Mouse (Mus musculus): ENCODE data around the gene Grem1.

Gene Grem1

DNA sequence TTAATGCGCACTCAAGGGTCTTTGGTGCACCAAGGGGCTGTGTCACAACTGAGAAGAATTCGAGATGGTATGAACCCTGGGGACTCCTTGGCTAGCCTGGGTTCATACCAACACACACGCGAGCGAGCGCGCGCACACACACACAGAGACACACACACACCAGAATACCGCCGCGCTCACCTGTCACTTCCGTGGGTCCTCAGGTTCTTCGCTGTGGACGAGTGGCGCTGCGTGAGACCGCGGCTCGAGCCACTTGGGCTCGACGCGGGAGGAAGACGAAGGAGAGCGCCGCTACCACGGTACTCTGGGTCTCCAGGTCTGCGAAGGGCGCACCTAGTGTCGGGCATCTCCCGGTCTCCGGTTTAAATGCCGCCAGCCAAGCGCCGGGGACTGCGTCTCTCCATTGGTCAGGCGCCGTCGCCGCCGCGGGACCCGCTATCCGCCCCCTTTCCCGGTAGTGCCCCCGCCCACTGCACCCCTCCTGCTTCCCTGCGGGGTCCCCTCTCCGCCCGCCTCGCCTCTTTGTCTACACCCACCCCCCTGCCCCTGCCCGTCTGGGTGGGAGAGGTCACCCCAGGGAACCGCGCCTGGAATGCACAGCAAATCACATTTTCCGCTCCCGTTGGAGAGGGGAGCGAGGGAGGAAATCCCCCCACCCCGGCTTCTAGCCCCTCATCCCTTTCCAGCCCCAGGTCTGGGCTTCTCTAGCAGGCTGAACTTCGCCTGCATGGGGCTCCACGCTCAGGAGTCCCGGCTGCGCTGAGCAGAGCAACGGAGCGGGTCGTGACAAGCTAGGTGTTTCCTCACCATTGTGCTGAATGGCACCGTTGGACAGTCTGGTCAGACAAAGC lies at the start of gene Grem1:
Gene Grem1 (minus strand): TSS at position 336 of the 851 bp plus-strand sequence.
- peak; percentile 76 for DNase-seq

DNA sequence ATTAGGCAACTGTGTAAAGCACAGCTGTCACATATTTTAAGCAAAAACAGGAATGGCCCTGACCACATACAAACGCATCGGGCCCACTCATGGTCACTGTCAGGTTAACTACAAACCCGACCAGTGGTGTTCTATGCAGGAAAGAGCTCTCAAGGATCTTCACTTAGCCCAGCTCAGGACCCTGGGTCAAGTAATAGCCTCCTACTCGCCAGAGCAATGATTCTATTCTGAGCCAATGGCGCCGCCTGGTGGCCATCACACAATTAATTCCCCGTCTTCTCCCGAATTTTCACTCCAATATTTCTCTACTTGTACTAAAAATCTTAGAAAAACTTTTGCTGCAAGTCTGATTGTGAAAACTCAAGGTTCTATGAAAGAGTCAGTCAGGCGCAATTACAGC lies 49.2 kb upstream of the Grem1 start:
- DNase-seq = peak; percentile 88

DNA sequence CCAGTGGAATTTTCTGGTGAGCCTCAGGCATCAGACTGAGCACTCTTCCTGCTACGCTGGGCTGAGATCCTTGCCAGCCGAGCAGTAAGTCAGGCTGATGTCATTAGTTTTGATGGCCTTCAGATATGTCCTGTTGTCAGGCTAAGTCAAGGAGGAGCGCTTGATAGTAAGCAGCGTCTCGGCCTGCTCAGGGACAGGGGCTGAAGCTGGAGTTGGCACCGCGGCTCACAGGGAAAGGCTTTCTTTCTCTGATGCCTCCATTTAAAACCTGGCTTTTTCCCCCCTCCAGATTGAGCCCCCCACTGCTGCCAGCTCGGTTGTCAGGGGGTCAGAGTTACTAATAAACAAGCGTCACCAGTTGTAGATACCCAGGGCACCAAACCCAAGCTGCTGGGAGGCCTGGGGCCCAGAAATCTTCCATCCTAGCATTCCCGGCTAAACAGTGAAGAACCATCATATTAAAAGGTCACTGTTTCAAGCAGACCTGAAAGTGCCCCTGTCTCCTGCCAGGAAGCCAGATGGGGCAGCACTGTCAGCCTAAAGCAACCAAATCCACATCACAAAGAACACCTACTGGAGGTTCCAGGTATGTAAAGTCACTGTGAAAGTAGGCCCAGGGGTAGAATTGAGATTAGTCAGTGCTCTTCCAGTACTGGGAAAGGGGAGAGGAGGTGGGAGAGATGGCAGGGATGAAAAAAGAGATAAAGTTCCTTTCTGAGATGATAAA lies 48.6 kb upstream of the Grem1 start:
- peak; percentile 67 for DNase-seq

- DNase-seq = peak; percentile 44
Observed at GRCm38 (mm10) chr2:113805765-113806164, 47.3 kb upstream of the Grem1 start.

DNA sequence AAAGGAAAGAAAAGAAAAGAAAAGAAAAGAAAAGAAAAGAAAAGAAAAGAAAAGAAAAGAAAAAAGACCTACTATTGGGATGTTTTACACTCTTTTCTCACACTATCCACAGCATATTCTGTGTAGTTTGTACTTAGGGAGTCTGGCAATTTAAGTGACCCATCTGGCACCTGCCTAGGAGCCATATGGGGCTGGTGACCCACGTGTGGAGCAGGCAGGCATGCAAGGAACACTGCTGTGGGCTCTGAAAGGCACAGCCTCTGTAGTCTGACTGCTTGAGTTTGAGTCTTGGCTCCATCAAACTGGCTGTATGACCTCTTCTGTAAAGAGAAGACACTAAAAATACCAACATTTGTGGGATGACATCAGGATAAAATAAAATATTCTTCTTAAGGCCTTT lies 45.3 kb upstream of the Grem1 start:
- peak; percentile 18 for DNase-seq

GRCm38 (mm10) chr2:113800846-113801245 lies 42.4 kb upstream of the Grem1 start:
- peak; percentile 73 for DNase-seq

- DNase-seq = peak; percentile 67
Observed at GRCm38 (mm10) chr2:113798605-113799004, 40.2 kb upstream of the Grem1 start.

GRCm38 (mm10) chr2:113795186-113795585 lies 36.7 kb upstream of the Grem1 start:
- peak; percentile 15 for DNase-seq

- no peak for DNase-seq
Observed at GRCm38 (mm10) chr2:113793521-113793920, 35.1 kb upstream of the Grem1 start.

- DNase-seq = peak; percentile 55
Observed at GRCm38 (mm10) chr2:113788821-113789387, 30.5 kb upstream of the Grem1 start.

DNA sequence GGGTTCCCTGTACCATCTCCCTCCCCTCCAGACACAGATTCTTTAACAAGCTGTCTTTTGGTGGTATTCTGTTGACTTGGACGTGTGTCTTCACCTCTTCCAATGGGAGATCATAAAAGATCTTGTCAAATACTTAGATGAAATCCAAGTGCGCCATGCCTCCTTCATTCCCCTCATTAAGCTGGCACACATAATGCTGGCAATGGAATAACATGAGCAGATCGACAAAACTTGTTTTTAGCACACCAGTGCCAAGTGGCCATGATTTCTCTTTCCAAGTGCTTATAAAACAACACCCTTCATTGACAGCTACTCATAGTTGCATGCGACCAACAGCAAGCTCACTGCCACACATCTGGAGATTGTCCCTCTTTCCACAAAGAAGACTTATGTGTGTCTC lies 29.4 kb upstream of the Grem1 start:
- DNase-seq = peak; percentile 53

DNA sequence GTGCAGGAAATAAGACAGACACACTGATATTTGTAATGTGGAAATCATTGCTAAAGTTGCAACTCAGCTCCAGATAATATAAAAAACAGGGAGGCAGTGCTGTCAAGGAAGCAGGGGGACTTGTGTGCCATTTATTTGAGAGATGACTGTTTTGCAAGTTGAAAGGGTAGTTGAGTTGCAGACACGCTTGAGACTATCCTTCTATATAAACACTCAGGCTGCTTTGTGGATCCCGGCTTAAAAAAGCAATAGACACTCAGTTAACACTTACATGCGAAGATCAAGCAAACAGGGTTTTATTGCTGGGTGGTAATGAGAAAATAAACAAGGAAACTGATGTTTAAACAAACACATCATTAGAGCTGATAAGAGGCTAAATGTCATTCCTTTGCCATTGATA lies 26.4 kb upstream of the Grem1 start:
- peak; percentile 21 for DNase-seq

DNA sequence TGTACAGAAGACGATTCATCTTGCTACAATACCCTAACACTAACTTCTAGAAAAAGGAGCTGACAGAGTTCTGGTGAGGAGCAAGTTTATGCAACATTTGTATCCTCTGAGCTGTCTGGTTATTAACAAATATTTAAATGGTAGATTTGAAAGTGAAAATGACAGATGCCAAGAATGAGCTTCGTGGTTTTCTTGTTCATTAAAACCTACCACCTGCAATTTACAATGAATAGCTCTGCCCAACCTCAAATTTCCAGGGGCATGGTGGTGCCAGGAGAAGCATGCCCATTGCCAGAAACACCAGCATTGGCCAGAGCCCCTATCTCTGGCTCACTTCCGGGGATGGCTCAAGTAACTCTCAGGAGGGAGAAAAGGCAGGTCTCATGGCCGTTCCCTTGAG lies 23.1 kb upstream of the Grem1 start:
- no peak for DNase-seq

DNA sequence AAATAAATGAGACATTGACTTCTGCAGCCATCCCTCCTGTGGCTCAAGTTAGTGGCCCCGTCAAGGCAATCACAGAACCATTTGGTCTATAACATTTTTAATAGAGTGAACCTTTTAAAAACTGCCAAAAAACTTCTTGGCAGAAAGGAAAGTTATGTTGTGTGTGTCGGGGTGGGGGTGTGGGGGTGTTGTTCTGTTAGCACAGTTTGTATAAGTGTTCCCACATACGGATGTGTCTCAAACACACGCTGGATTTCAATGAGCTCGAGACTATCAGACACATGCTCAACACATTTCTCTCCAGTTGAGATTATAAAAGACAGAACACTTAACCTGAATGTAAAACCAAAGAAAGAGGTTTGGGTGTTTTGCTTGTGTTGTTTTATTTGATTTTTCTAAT lies 22.7 kb upstream of the Grem1 start:
- DNase-seq = no peak

GRCm38 (mm10) chr2:113779336-113779735 lies 20.9 kb upstream of the Grem1 start:
- DNase-seq = peak; percentile 62

DNA sequence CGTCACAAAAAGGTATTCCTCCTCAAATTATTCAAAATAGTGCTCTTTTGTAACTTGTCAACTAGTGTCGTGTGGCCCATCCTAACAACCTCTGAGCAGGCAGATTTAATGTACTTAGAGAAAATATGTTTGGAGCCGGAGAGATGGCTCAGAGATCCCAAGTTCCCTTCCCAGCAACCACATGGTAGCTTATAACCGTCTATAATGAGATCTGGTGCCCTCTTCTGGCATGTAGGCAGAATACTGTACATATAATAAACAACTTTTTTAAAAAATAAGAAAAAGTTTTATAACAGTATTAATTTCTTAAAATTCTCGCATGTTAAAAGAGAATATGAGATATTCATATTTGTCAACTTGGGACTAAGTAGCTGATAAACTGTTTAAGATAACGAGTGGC lies 19.6 kb upstream of the Grem1 start:
- DNase-seq = no peak

DNA sequence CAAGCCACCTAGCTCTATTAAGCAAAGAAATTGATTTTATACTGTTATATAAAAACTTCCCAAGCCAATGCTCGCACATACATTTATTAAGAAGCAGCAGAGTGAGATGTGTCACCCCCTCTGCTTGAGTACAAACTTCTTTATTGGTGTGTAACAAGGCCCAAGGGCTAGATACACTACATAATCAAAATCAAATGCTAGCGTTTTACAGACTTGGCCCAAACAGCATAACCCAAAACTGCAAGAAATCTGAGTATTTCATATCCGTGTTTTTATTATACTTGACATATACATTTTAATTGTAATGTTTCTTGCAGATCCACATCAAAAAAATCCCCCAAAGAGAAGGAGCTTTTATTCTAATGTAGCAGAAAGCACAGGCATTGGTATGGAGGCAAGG lies 17.9 kb upstream of the Grem1 start:
- no peak for DNase-seq

DNA sequence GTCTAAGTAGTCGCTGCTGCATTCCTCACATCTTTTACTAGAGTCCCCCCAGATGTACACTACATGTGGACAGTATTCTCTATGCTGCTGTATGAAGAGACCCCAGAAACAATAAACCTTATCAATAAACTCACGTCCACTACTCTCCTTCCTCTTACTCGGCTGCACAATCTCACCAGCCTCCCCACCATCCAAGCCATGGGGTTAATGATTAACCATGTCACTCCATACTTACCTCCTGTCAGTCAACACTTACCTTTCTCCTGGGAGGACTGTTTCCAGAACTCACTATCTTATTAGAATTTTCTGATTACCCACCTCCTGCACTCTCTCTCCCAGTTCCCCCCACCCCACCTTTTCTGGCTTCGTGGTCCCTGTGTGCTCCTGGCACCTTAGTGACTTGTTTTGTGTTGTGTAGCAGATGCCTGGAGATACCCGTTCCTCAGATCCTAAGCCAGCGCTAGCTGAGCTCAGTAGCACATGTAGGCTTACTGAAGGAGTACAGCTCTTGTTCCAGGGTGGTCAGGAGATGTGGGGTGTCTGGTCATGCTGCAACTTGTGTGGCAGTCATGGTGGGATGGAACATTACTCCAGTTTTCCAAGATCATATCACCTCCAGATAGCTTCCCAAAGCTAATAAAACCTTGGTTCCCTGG lies 15.8 kb upstream of the Grem1 start:
- peak; percentile 46 for DNase-seq

- peak; percentile 43 for DNase-seq
Observed at GRCm38 (mm10) chr2:113768541-113769303, 10.3 kb upstream of the Grem1 start.

DNA sequence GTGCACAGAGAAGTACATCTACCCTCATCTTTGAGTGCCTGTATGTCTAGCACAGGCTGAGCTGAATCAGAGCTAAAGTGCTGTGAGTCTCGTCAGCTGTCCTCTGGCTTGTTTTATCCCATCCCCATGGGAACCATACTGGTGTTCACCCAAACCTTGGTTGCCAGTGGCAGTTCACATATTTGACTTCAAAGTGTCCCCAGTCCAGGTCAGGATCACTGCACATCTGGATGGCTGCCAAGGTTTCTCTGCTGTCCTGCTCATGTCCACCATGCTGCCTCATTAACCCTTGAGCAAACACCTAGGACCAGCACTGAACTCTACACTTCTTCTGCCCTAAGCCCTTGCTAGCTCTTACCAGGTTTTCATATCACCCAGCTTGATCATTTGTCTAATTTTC lies 7.4 kb upstream of the Grem1 start:
- DNase-seq = peak; percentile 71

DNA sequence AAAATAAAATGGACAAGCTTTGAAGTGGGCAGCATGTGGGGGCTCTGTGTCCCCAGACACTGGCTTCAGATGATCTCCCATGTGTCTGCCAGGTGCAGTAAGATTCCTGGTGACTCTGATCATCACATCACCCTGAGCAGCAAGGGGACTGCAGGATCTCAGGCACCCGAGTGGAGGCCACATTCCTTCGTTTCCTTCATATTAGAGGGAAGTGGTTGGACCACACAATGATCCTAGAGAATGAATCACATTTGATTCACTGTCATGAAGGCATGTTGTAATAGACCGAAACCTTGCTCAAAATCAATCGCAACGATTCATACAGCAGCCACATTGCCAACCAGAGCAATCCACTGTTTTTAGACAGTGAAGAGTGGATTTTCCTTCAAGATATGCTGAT lies 6.5 kb upstream of the Grem1 start:
- peak; percentile 40 for DNase-seq

- peak; percentile 65 for DNase-seq
Observed at GRCm38 (mm10) chr2:113757525-113758310, 728 bp downstream of the Grem1 start.

Measured in heart, adult 11 months (tissue).